8 mouse cellular contexts compared by ENCODE assay signal in the genomic region with DNA sequence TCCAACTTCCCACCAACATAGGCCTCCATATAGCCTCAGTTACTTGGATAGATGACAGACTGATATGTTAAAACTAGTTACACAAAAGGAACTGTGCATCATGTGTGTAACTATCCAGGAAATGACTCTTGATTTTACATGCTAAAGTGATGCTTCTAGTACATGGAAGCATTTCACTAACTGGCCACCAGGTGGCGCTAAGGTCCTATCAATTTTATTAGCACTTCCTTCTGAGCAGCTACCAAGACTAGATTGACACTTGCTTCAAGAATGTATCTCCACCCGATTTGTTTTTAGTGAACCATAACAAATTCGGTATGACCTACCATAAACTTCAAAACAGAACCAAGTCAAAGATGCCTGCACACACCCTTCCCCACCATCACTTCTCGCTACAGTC. TPM values are rescaled to one million over a fixed set of nuclear protein-coding genes. Genes with fewer than 3 reads are reported as not detected.
A peak's percentile ranks its signal among the peaks of the same experiment; 100 is the strongest.
DNase-seq lines count a peak whose midpoint lies in the region; TF ChIP-seq lines count a peak whose summit lies in the region.

No protein-coding gene starts in this region.

- H3K36me3 ChIP-seq in ES-Bruce4 (ENCODE audit: control insufficient read depth, insufficient read depth, low read length, poor library complexity, severe bottlenecking): no peaks in the 10 kb centered on the region
- H3K36me3 ChIP-seq in heart, adult 2 months (ENCODE audit: control insufficient read depth, insufficient read depth, low read length): no peaks in the 10 kb centered on the region

- TF ChIP-seq POLR2A in ES-Bruce4 (IDR thresholded peaks at IDR 0.05; ENCODE audit: insufficient read depth, low read length): no peak
- no peak for TF ChIP-seq POLR2A in heart, adult 2 months (IDR thresholded peaks at IDR 0.05; ENCODE audit: insufficient read depth, low read depth, low read length)

- no peak for TF ChIP-seq EP300 in ES-Bruce4 (IDR thresholded peaks at IDR 0.05; ENCODE audit: insufficient read depth, low read depth, low read length)
- no peak for TF ChIP-seq EP300 in heart, adult 2 months (IDR thresholded peaks at IDR 0.05; ENCODE audit: insufficient read depth, low read depth, low read length)

- peak; percentile 85 for DNase-seq in adrenal gland, postnatal 10 days
- peak; percentile 71 for DNase-seq in embryo, embryonic 9.5 days (ENCODE audit: extremely low spot score)
- DNase-seq in heart, adult 2 months: peak; percentile 73 to 81
- peak; percentile 86 to 88 for DNase-seq in kidney, postnatal 4 days
- DNase-seq in lung, postnatal 10 days: peak; percentile 79
- DNase-seq in retina, postnatal 1 day: peak; percentile 83
- peak; percentile 71 for DNase-seq in urinary bladder, postnatal 25 days (ENCODE audit: low spot score)

- H3K27ac ChIP-seq in ES-Bruce4 (ENCODE audit: insufficient read depth, low read length): no peak overlapping the region
- no peak overlapping the region for H3K27ac ChIP-seq in heart, adult 2 months

- peak; percentile 16 for TF ChIP-seq CTCF in ES-Bruce4 (IDR thresholded peaks at IDR 0.05; ENCODE audit: low read depth, low read length)
- peak; percentile 96 for TF ChIP-seq CTCF in heart, adult 2 months (IDR thresholded peaks at IDR 0.05)

- H3K27me3 ChIP-seq in ES-Bruce4 (ENCODE audit: control insufficient read depth, insufficient read depth, low read length, poor library complexity, severe bottlenecking): no peaks in the 10 kb centered on the region
- no peaks in the 10 kb centered on the region for H3K27me3 ChIP-seq in heart, adult 2 months (ENCODE audit: control insufficient read depth, insufficient read depth, low read length)

- H3K9ac ChIP-seq in ES-Bruce4 (ENCODE audit: low read depth, poor library complexity, severe bottlenecking): no peak overlapping the region
- no peak overlapping the region for H3K9ac ChIP-seq in heart, adult 2 months (ENCODE audit: low read depth, low read length)

- intact Hi-C loops in heart, adult 2 months (cut with DNase I): loop anchor here (1.0 to 10.0 kb wide), 7 partner anchors 62 to 652 kb away; a partner anchor contains a TSS

- no peak overlapping the region for H3K4me3 ChIP-seq in ES-Bruce4 (ENCODE audit: low read depth, low read length)
- no peak overlapping the region for H3K4me3 ChIP-seq in heart, adult 2 months

- 20% methylated on average over 4 of the region's 4 CpGs for WGBS in heart, adult 2 months

- no peaks in the 10 kb centered on the region for H3K79me2 ChIP-seq in heart, adult 2 months (replicated peaks; ENCODE audit: control insufficient read depth, insufficient read depth, low read length)

- H3K4me1 ChIP-seq in ES-Bruce4 (ENCODE audit: control insufficient read depth, insufficient read depth, low read length): no peaks in the 10 kb centered on the region
- H3K4me1 ChIP-seq in heart, adult 2 months (ENCODE audit: control insufficient read depth, insufficient read depth, low read length): no peaks in the 10 kb centered on the region

- H3K9me3 ChIP-seq in ES-Bruce4 (replicated peaks; ENCODE audit: control insufficient read depth, insufficient read depth, low read length, poor library complexity, severe bottlenecking): no peaks in the 10 kb centered on the region

RNA-seq across cellular contexts. Expression of a gene that starts 10.0 kb away (rescaled TPM):
- 158 and 174 TPM in 2 replicates for polyA plus RNA-seq in ES-Bruce4 (2011; ENCODE audit: insufficient read depth, insufficient read length, low read depth, missing spikeins)
- 10 to 100 TPM; 61.3 to 67.6 TPM for total RNA-seq in adrenal gland, postnatal 10 days (2021)
- 10 to 100 TPM; 38.7 to 54.0 TPM for total RNA-seq in heart, adult 2 months (2021)
- polyA plus RNA-seq in heart, adult 2 months (2012; rRNA removed): 22.2 and 23.8 TPM in 2 replicates
